Mouse (Mus musculus): ENCODE results near the gene Cacna1c. TPM values are rescaled to one million over a fixed set of nuclear protein-coding genes. Genes with fewer than 3 reads are reported as not detected.

Gene Cacna1c
- polyA plus RNA-seq, 1 experiment: 0.11 TPM

GRCm38 (mm10) chr6:118688856-118689255 is 507.4 kb downstream of the Cacna1c start:
- H3K4me1 ChIP-seq (ENCODE audit: control insufficient read depth, insufficient read depth, low read length): no peaks in the 10 kb centered on the region
- H3K27ac ChIP-seq (ENCODE audit: insufficient read depth, low read depth, low read length): no peak overlapping the region
- H3K4me3 ChIP-seq (ENCODE audit: insufficient read depth, low read length): no peak overlapping the region
- TF ChIP-seq CTCF (IDR thresholded peaks at IDR 0.05; ENCODE audit: low read depth, low read length) (no peak), POLR2A (IDR thresholded peaks at IDR 0.05; ENCODE audit: borderline replicate concordance, low read depth, low read length) (no peak)

- TF ChIP-seq CTCF (IDR thresholded peaks at IDR 0.05; ENCODE audit: low read depth, low read length) (no peak), POLR2A (IDR thresholded peaks at IDR 0.05; ENCODE audit: borderline replicate concordance, low read depth, low read length) (no peak)
- no peak overlapping the region for H3K4me3 ChIP-seq (ENCODE audit: insufficient read depth, low read length)
These were observed 515.4 kb downstream of the Cacna1c start for GRCm38 (mm10) chr6:118680814-118681213.

GRCm38 (mm10) chr6:118678031-118678430 is 518.2 kb downstream of the Cacna1c start:
- TF ChIP-seq CTCF (IDR thresholded peaks at IDR 0.05; ENCODE audit: low read depth, low read length) (no peak), POLR2A (IDR thresholded peaks at IDR 0.05; ENCODE audit: borderline replicate concordance, low read depth, low read length) (no peak)
- Histone ChIP-seq H3K27ac (ENCODE audit: insufficient read depth, low read depth, low read length) (no peak overlapping the region), H3K4me1 (ENCODE audit: control insufficient read depth, insufficient read depth, low read length) (no peaks in the 10 kb centered on the region), H3K4me3 (ENCODE audit: insufficient read depth, low read length) (no peak overlapping the region)

More at GRCm38 (mm10) chr6:118680814-118681213, 515.4 kb downstream of the Cacna1c start:
- Histone ChIP-seq H3K4me1 (ENCODE audit: control insufficient read depth, insufficient read depth, low read length) (no peaks in the 10 kb centered on the region), H3K27ac (ENCODE audit: insufficient read depth, low read depth, low read length) (no peak overlapping the region)

GRCm38 (mm10) chr6:118677306-118677705 is 518.9 kb downstream of the Cacna1c start:
- no peaks in the 10 kb centered on the region for H3K4me1 ChIP-seq (ENCODE audit: control insufficient read depth, insufficient read depth, low read length)
- no peak overlapping the region for H3K27ac ChIP-seq (ENCODE audit: insufficient read depth, low read depth, low read length)
- TF ChIP-seq POLR2A (IDR thresholded peaks at IDR 0.05; ENCODE audit: borderline replicate concordance, low read depth, low read length) (no peak), CTCF (IDR thresholded peaks at IDR 0.05; ENCODE audit: low read depth, low read length) (no peak)
- H3K4me3 ChIP-seq (ENCODE audit: insufficient read depth, low read length): no peak overlapping the region

- H3K27ac ChIP-seq (ENCODE audit: insufficient read depth, low read depth, low read length): no peak overlapping the region
- H3K4me1 ChIP-seq (ENCODE audit: control insufficient read depth, insufficient read depth, low read length): no peaks in the 10 kb centered on the region
- H3K4me3 ChIP-seq (ENCODE audit: insufficient read depth, low read length): no peak overlapping the region
- TF ChIP-seq POLR2A (IDR thresholded peaks at IDR 0.05; ENCODE audit: borderline replicate concordance, low read depth, low read length): no peak
- TF ChIP-seq CTCF (IDR thresholded peaks at IDR 0.05; ENCODE audit: low read depth, low read length): no peak
These were observed 521.4 kb downstream of the Cacna1c start for GRCm38 (mm10) chr6:118674781-118675180.

- no peak overlapping the region for H3K4me3 ChIP-seq (ENCODE audit: insufficient read depth, low read length)
- TF ChIP-seq POLR2A (IDR thresholded peaks at IDR 0.05; ENCODE audit: borderline replicate concordance, low read depth, low read length) (no peak), CTCF (IDR thresholded peaks at IDR 0.05; ENCODE audit: low read depth, low read length) (no peak)
- no peak overlapping the region for H3K27ac ChIP-seq (ENCODE audit: insufficient read depth, low read depth, low read length)
- H3K4me1 ChIP-seq (ENCODE audit: control insufficient read depth, insufficient read depth, low read length): no peaks in the 10 kb centered on the region
These were observed 522.1 kb downstream of the Cacna1c start for GRCm38 (mm10) chr6:118673974-118674695.

- no peak overlapping the region for H3K27ac ChIP-seq (ENCODE audit: insufficient read depth, low read depth, low read length)
- no peak overlapping the region for H3K4me3 ChIP-seq (ENCODE audit: insufficient read depth, low read length)
- TF ChIP-seq POLR2A (IDR thresholded peaks at IDR 0.05; ENCODE audit: borderline replicate concordance, low read depth, low read length) (no peak), CTCF (IDR thresholded peaks at IDR 0.05; ENCODE audit: low read depth, low read length) (no peak)
- no peaks in the 10 kb centered on the region for H3K4me1 ChIP-seq (ENCODE audit: control insufficient read depth, insufficient read depth, low read length)
These were observed 542.9 kb downstream of the Cacna1c start for GRCm38 (mm10) chr6:118653331-118653730.

- Histone ChIP-seq H3K4me1 (ENCODE audit: control insufficient read depth, insufficient read depth, low read length) (no peaks in the 10 kb centered on the region), H3K27ac (ENCODE audit: insufficient read depth, low read depth, low read length) (no peak overlapping the region), H3K4me3 (ENCODE audit: insufficient read depth, low read length) (no peak overlapping the region)
- TF ChIP-seq CTCF (IDR thresholded peaks at IDR 0.05; ENCODE audit: low read depth, low read length) (no peak), POLR2A (IDR thresholded peaks at IDR 0.05; ENCODE audit: borderline replicate concordance, low read depth, low read length) (no peak)
These were observed 547.0 kb downstream of the Cacna1c start for GRCm38 (mm10) chr6:118649121-118649783.

GRCm38 (mm10) chr6:118646265-118647061 is 549.8 kb downstream of the Cacna1c start:
- no peaks in the 10 kb centered on the region for H3K4me1 ChIP-seq (ENCODE audit: control insufficient read depth, insufficient read depth, low read length)
- H3K4me3 ChIP-seq (ENCODE audit: insufficient read depth, low read length): no peak overlapping the region

More at GRCm38 (mm10) chr6:118646265-118647061, 549.8 kb downstream of the Cacna1c start:
- no peak overlapping the region for H3K27ac ChIP-seq (ENCODE audit: insufficient read depth, low read depth, low read length)
- TF ChIP-seq CTCF (IDR thresholded peaks at IDR 0.05; ENCODE audit: low read depth, low read length) (peak; percentile 52), POLR2A (IDR thresholded peaks at IDR 0.05; ENCODE audit: borderline replicate concordance, low read depth, low read length) (no peak)
